Comparison of ENCODE assay signal across 9 mouse cellular contexts in the genomic region with DNA sequence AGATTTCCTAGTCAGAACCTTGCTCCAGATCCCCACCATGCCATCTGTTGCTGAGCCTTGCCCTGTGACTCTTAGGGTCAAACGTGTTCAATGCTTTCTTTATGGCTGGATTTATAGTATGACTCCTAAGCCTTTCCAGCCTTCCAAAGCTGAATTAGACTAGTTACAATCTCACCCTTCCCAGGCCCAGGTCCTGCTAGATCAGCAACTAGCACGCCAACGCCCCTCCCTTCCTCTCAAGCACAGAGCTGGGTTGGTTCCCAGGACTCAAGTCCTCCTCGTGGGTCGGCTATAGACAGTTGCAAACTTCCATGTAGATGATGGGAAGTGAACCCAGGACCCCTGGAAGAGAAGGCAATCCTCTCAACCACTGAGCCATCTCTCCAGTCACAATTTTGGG. TPM values are rescaled to one million over a fixed set of nuclear protein-coding genes. Genes with fewer than 3 reads are reported as not detected.
A peak's percentile ranks its signal among the peaks of the same experiment; 100 is the strongest.
DNase-seq lines count a peak whose midpoint lies in the region; ATAC-seq and TF ChIP-seq lines count a peak whose summit lies in the region.
"Had no signal": no experiment of that assay in that cellular context is flagged by ENCODE, and none has a peak within 500 bp of the region (broad histone marks: within the 10 kb centered on the region; RNA-seq: fewer than 3 reads in every experiment).

No protein-coding gene starts in this region.

- H3K36me3 ChIP-seq in liver, postnatal 0 days (replicated peaks; ENCODE audit: insufficient read depth, low read length), result peaks cover 7% of the 10 kb centered on the region; the same call in 1 of the 2 replicates
- H3K36me3 ChIP-seq in heart, embryonic 15.5 days, result 0 out of 2 replicates have a peak, but pooled peaks cover 4% of the 10 kb centered on the region
- H3K36me3 ChIP-seq in intestine, embryonic 16.5 days (ENCODE audit: control insufficient read depth, insufficient read depth, low read length), result no peaks in the 10 kb centered on the region; the same call in 1 of the 2 replicates
- H3K36me3 ChIP-seq in myocyte (ENCODE audit: control insufficient read depth, insufficient read depth), result no peaks in the 10 kb centered on the region

- peak overlapping the region; percentile 32; the same call in 1 of the 2 replicates for H3K27ac ChIP-seq in liver, postnatal 0 days (ENCODE audit: low read depth)
- H3K27ac ChIP-seq in heart, embryonic 15.5 days, result peak overlapping the region; percentile 67
- peak overlapping the region; percentile 64 for H3K27ac ChIP-seq in intestine, embryonic 16.5 days (ENCODE audit: low read length)
- H3K27ac ChIP-seq: macrophage had no signal

- no peak overlapping the region for H3ac ChIP-seq in myocyte (ENCODE audit: control insufficient read depth, insufficient read length)

- no peaks in the 10 kb centered on the region for H3K79me2 ChIP-seq in myocyte (ENCODE audit: control insufficient read depth, insufficient read depth)

- H3K4me1 ChIP-seq in liver, postnatal 0 days (ENCODE audit: insufficient read depth), result peaks cover 25% of the 10 kb centered on the region
- peaks cover 45% of the 10 kb centered on the region for H3K4me1 ChIP-seq in heart, embryonic 15.5 days (replicated peaks)
- H3K4me1 ChIP-seq in intestine, embryonic 16.5 days (ENCODE audit: control insufficient read depth, insufficient read depth, low read length), result peaks cover 31% of the 10 kb centered on the region

- no peaks in the 10 kb centered on the region for H3K27me3 ChIP-seq in liver, postnatal 0 days (ENCODE audit: insufficient read depth, low read length)
- H3K27me3 ChIP-seq in heart, embryonic 15.5 days, result no peaks in the 10 kb centered on the region
- no peaks in the 10 kb centered on the region for H3K27me3 ChIP-seq in intestine, embryonic 16.5 days (replicated peaks; ENCODE audit: control insufficient read depth, insufficient read depth, low read length)
- H3K27me3 ChIP-seq in myocyte (ENCODE audit: control insufficient read depth, insufficient read depth, insufficient read length), result no peaks in the 10 kb centered on the region

- TF ChIP-seq POLR2A in myocyte (IDR thresholded peaks at IDR 0.05; ENCODE audit: insufficient read length, low read depth), result no peak

- H3K9me3 ChIP-seq in liver, postnatal 0 days (ENCODE audit: low read length), result no peaks in the 10 kb centered on the region
- no peaks in the 10 kb centered on the region for H3K9me3 ChIP-seq in heart, embryonic 15.5 days (replicated peaks)
- no peaks in the 10 kb centered on the region for H3K9me3 ChIP-seq in intestine, embryonic 16.5 days (ENCODE audit: control insufficient read depth, low read length)

- no peak for TF ChIP-seq EP300 in liver, postnatal 0 days (IDR thresholded peaks at IDR 0.05; ENCODE audit: low read depth)

- WGBS in liver, postnatal 0 days (ENCODE audit: insufficient replicate concordance), result 54% methylated on average over 5 of the region's 5 CpGs
- WGBS in heart, embryonic 15.5 days, result 37% methylated on average over 5 of the region's 5 CpGs
- WGBS in intestine, embryonic 16.5 days, result 55% methylated on average over 5 of the region's 5 CpGs

- H3K4me3 ChIP-seq in liver, postnatal 0 days (ENCODE audit: low read depth, low read length), result no peak overlapping the region
- H3K4me3 ChIP-seq in heart, embryonic 15.5 days, result no peak overlapping the region
- H3K4me3 ChIP-seq in intestine, embryonic 16.5 days (ENCODE audit: low read length), result no peak overlapping the region
- H3K4me3 ChIP-seq in myocyte, result no peak overlapping the region

- no peak for TF ChIP-seq CTCF in liver, postnatal 0 days (IDR thresholded peaks at IDR 0.05; ENCODE audit: low read depth)

- no peak for DNase-seq in liver, postnatal 0 days
- DNase-seq in liver, result no peak
- no peak for DNase-seq in right cerebral cortex, adult 18-20 months
- no peak for DNase-seq in cerebellum, postnatal 14 days
- DNase-seq: cerebellum, postnatal 36 days had no signal

- no peak overlapping the region for H3K4me2 ChIP-seq in liver, postnatal 0 days (ENCODE audit: low read depth, low read length)
- 0 out of 2 replicates have a peak overlapping the region, but pooled peaks have one; percentile 25 for H3K4me2 ChIP-seq in heart, embryonic 15.5 days
- no peak overlapping the region for H3K4me2 ChIP-seq in intestine, embryonic 16.5 days (ENCODE audit: low read depth, low read length)
- H3K4me2 ChIP-seq in myocyte (ENCODE audit: low read depth), result peak overlapping the region; percentile 50

- ATAC-seq in liver, postnatal 0 days, result no peak
- no peak for ATAC-seq in heart, embryonic 15.5 days (replicated peaks; ENCODE audit: insufficient number of reproducible peaks, insufficient read depth, low FRiP score, low read depth)
- peak; percentile 47; the same call in 1 of the 2 replicates for ATAC-seq in intestine, embryonic 16.5 days

- H3K9ac ChIP-seq in liver, postnatal 0 days (replicated peaks), result no peak overlapping the region
- H3K9ac ChIP-seq in heart, embryonic 15.5 days, result no peak overlapping the region
- H3K9ac ChIP-seq in intestine, embryonic 16.5 days (ENCODE audit: low read depth, low read length), result peak overlapping the region; percentile 39

TF ChIP-seq in myocyte, 11 proteins besides CTCF, POLR2A, EP300 and RAD21:
- TF ChIP-seq MAX (IDR thresholded peaks at IDR 0.05; ENCODE audit: low read depth), result no peak
TF ChIP-seq in myocyte: peak in this region for 0.

RNA-seq across cellular contexts. Expression of a gene that starts 11.1 kb away (rescaled TPM):
- polyA plus RNA-seq in liver, postnatal 0 days (2015; fragmentation: Nextera tagmentation; extraction: Ambion mirVana), result 3.0 TPM in 2 replicates
- 10.4 and 13.0 TPM in 2 replicates for polyA plus RNA-seq in heart, embryonic 15.5 days (2015; fragmentation: Nextera tagmentation; extraction: Ambion mirVana)
- polyA plus RNA-seq in intestine, embryonic 16.5 days (2015; fragmentation: Nextera tagmentation; extraction: Ambion mirVana), result 14.7 and 15.1 TPM in 2 replicates
- 16.2 TPM for polyA plus RNA-seq in myocyte (2012; fragmentation: generic; extraction: Trizol)

RNA-seq across cellular contexts. Expression of a gene that starts 22.9 kb away (rescaled TPM):
- polyA plus RNA-seq in liver, postnatal 0 days (2015; fragmentation: Nextera tagmentation; extraction: Ambion mirVana), result 28.1 and 32.6 TPM in 2 replicates
- polyA plus RNA-seq in heart, embryonic 15.5 days (2015; fragmentation: Nextera tagmentation; extraction: Ambion mirVana), result 81.9 and 106 TPM in 2 replicates
- 109 and 119 TPM in 2 replicates for polyA plus RNA-seq in intestine, embryonic 16.5 days (2015; fragmentation: Nextera tagmentation; extraction: Ambion mirVana)
- 78.5 TPM for polyA plus RNA-seq in myocyte (2012; fragmentation: generic; extraction: Trizol)

RNA-seq across cellular contexts. Expression of a gene that starts 28.3 kb away (rescaled TPM):
- polyA plus RNA-seq in liver, postnatal 0 days (2015; fragmentation: Nextera tagmentation; extraction: Ambion mirVana), result 19.2 and 21.5 TPM in 2 replicates
- polyA plus RNA-seq in heart, embryonic 15.5 days (2015; fragmentation: Nextera tagmentation; extraction: Ambion mirVana), result 35.8 and 48.9 TPM in 2 replicates
- 58.4 and 61.7 TPM in 2 replicates for polyA plus RNA-seq in intestine, embryonic 16.5 days (2015; fragmentation: Nextera tagmentation; extraction: Ambion mirVana)
- 11.9 TPM for polyA plus RNA-seq in myocyte (2012; fragmentation: generic; extraction: Trizol)

RNA-seq across cellular contexts. Expression of a gene that starts 41.7 kb away (rescaled TPM):
- polyA plus RNA-seq in liver, postnatal 0 days (2015; fragmentation: Nextera tagmentation; extraction: Ambion mirVana), result 1.5 and 1.7 TPM in 2 replicates
- 1.2 and 2.0 TPM in 2 replicates for polyA plus RNA-seq in heart, embryonic 15.5 days (2015; fragmentation: Nextera tagmentation; extraction: Ambion mirVana)
- polyA plus RNA-seq in intestine, embryonic 16.5 days (2015; fragmentation: Nextera tagmentation; extraction: Ambion mirVana), result 1.5 and 1.7 TPM in 2 replicates
- 0.31 TPM for polyA plus RNA-seq in myocyte (2012; fragmentation: generic; extraction: Trizol)

RNA-seq across cellular contexts. Expression of a gene that starts 50.3 kb away (rescaled TPM):
- 0.09 TPM in 1 of 2 replicates, not detected in the other for polyA plus RNA-seq in liver, postnatal 0 days (2015; fragmentation: Nextera tagmentation; extraction: Ambion mirVana)
- polyA plus RNA-seq in heart, embryonic 15.5 days (2015; fragmentation: Nextera tagmentation; extraction: Ambion mirVana), result not detected in 2 replicates
- polyA plus RNA-seq in intestine, embryonic 16.5 days (2015; fragmentation: Nextera tagmentation; extraction: Ambion mirVana), result not detected in 2 replicates
- polyA plus RNA-seq in myocyte (2012; fragmentation: generic; extraction: Trizol), result not detected
- polyA plus RNA-seq: macrophage had no signal

Comparison
In these comparisons a context has a peak if more than half of its experiments do, and no peak if none do; other contexts are left out.
1. H3K4me2 ChIP-seq: peak in heart, embryonic 15.5 days (single experiment) and myocyte (single experiment); none in liver, postnatal 0 days (single experiment) and intestine, embryonic 16.5 days (single experiment).
2. Peak in every context shown above with its lines, with median percentiles within 50 percentile points of each other: H3K27ac ChIP-seq.